Mouse (Mus musculus): Measurements from ENCODE around the gene Dusp19.

GRCm38 (mm10) chr2:80580311-80580961 lies 36.4 kb upstream of the Dusp19 start:
- TF ChIP-seq POLR2A (IDR thresholded peaks at IDR 0.05; ENCODE audit: borderline replicate concordance, extremely low read depth, insufficient read depth, insufficient read length, poor library complexity, severe bottlenecking) (no peak), CTCF (IDR thresholded peaks at IDR 0.05; ENCODE audit: borderline replicate concordance, extremely low read depth, insufficient read depth, insufficient read length) (no peak)

Measured in brain, embryonic 14.5 days (tissue).